Mouse (Mus musculus) v-Abl transformed pro-B cells (cell line): Measurements from ENCODE around the gene Ambp.

Source experiments
- in situ Hi-C, 2 experiments: fragments of 400-800 bp; cut with MboI; formaldehyde crosslinking; loops; one replicate each; pipeline ENCODE4 v1.15.1; 2025; ENCODE audit not compliant: unreplicated experiment in 2 of 2

The Ambp gene

GRCm38 (mm10) chr4:63129891-63130624 is 24.5 kb downstream of the Ambp start:
- in situ Hi-C loops: loop anchor here in 1 of 2 experiments (10.0 kb wide), 1 partner anchor 575 kb away; the partner anchor contains the start of gene Rgs3

GRCm38 (mm10) chr4:63124861-63125466 is 29.6 kb downstream of the Ambp start:
- in situ Hi-C loops: loop anchor here (10.0 to 25.0 kb wide), 3 partner anchors 338 to 570 kb away; partner anchors contain the start of gene Rgs3 (in 2 of the 2)

DNA sequence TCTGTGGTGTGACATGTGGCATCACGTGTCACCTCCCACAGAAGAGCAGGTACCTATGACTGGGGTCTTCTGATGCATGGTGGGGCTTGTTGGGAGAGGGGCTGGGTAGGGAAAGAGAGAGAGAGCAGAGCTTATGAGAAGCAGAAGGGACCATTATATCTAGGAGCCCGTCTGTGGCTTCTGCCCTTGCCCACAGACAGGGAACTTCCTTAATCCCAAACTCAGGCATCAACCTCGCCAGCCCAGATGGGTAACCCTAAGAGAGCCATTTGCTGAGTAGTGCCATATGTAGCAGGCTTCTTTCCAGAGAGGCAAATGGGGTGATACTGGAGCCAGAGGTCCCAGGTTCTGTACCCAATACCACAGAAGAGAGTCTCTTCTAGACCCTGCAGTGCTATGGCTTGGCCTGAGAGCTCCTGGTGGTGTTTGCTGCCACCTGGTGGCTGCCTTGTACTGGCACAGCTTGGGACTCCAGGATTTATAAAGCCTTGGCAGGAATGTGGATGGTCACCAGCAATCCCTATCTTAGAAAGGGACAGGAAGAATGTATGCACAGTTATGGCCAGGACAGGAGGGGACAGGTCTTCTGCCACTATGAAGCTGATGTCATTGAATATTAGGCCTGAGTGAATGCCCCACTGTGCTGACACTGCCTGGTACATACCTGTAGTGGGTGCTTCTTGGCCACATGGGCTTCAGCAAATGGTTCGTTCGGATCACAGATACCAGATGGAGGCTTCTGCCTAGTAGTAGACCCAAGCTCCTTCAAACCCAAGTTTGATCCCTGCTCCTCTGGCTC is 35.8 kb downstream of the Ambp start:
- in situ Hi-C loops: loop anchor here in 1 of 2 experiments (25.0 kb wide), 2 partner anchors 332 to 557 kb away; partner anchors contain the start of gene Rgs3

- in situ Hi-C loops: loop anchor here in 1 of 2 experiments (25.0 kb wide), 2 partner anchors 318 to 543 kb away; partner anchors contain the start of gene Rgs3
Measured at GRCm38 (mm10) chr4:63105651-63106050, 48.9 kb downstream of the Ambp start.

GRCm38 (mm10) chr4:63102025-63102424 is 52.6 kb downstream of the Ambp start:
- in situ Hi-C loops: loop anchor here in 1 of 2 experiments (25.0 kb wide), 2 partner anchors 315 to 540 kb away; partner anchors contain the start of gene Rgs3

DNA sequence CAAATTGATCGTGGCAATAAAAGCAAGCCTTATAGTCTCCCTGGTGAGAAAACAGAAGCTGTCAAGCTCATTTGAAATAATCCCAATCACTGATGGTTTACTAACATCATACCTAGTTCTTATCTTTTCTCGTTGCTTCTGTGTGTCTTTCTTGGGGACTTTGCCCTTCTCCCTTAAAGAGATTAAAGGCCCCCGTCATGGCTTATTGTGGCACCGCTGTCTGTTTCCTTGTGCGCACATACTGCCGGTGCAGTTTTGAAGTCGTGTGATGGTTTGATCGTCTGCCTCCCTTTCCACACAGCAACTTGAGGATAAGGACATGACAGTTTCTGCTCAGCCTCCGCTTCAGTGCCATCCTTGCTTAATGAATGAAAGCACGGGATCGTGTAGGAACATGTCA is 54.1 kb downstream of the Ambp start:
- in situ Hi-C loops: loop anchor here in 1 of 2 experiments (25.0 kb wide), 2 partner anchors 313 to 538 kb away; partner anchors contain the start of gene Rgs3

- in situ Hi-C loops: no loop called here
Measured at GRCm38 (mm10) chr4:63097603-63098002, 57.0 kb downstream of the Ambp start.
